Comparison of ENCODE assay signal across 11 mouse cellular contexts in genomic region chr6:3764230-3764764, GRCm38 (mm10). TPM values are rescaled to one million over a fixed set of nuclear protein-coding genes. Genes with fewer than 3 reads are reported as not detected.
A peak's percentile ranks its signal among the peaks of the same experiment; 100 is the strongest.
DNase-seq lines count a peak whose midpoint lies in the region; ATAC-seq and TF ChIP-seq lines count a peak whose summit lies in the region.
"Had no signal": no experiment of that assay in that cellular context is flagged by ENCODE, and none has a peak within 500 bp of the region (broad histone marks: within the 10 kb centered on the region; RNA-seq: fewer than 3 reads in every experiment).

Gene Calcr, minus strand, starts transcription at chr6:3764714.

- H3K9ac ChIP-seq in heart, postnatal 0 days (replicated peaks; ENCODE audit: low read depth, low read length) = peak within 1 kb of the TSS; percentile 25; the same call in 1 of the 2 replicates
- H3K9ac ChIP-seq in embryonic facial prominence, embryonic 13.5 days = peak within 1 kb of the TSS; percentile 49; the same call in 1 of the 2 replicates
- H3K9ac ChIP-seq in kidney, postnatal 0 days (ENCODE audit: low read depth, low read length) = no peak within 1 kb of the TSS

- peaks cover 46% of the 10 kb centered on the region for H3K27me3 ChIP-seq in heart, postnatal 0 days (ENCODE audit: control insufficient read depth, insufficient read depth, low read length)
- H3K27me3 ChIP-seq in embryonic facial prominence, embryonic 13.5 days = peaks cover 63% of the 10 kb centered on the region
- H3K27me3 ChIP-seq in kidney, postnatal 0 days (ENCODE audit: insufficient read depth, low read length) = peaks cover 32% of the 10 kb centered on the region

- peak within 1 kb of the TSS; percentile 75 for H3K4me2 ChIP-seq in heart, postnatal 0 days (ENCODE audit: low read depth, low read length)
- H3K4me2 ChIP-seq in embryonic facial prominence, embryonic 13.5 days = peak within 1 kb of the TSS; percentile 93
- H3K4me2 ChIP-seq in kidney, postnatal 0 days (ENCODE audit: low read length) = peak within 1 kb of the TSS; percentile 83

- TF ChIP-seq CTCF in heart, postnatal 0 days (IDR thresholded peaks at IDR 0.05; ENCODE audit: low read depth) = no peak
- TF ChIP-seq CTCF in kidney, postnatal 0 days (IDR thresholded peaks at IDR 0.05; ENCODE audit: low read depth) = no peak

- WGBS in heart, postnatal 0 days = 3% methylated on average over 12 of the region's 12 CpGs
- WGBS in embryonic facial prominence, embryonic 13.5 days = 4% methylated on average over 12 of the region's 12 CpGs
- 2% methylated on average over 12 of the region's 12 CpGs for whole genome bisulfite sequencing in kidney, postnatal 0 days

- no peaks in the 10 kb centered on the region for H3K4me1 ChIP-seq in heart, postnatal 0 days (ENCODE audit: control insufficient read depth, insufficient read depth)
- H3K4me1 ChIP-seq in embryonic facial prominence, embryonic 13.5 days = peaks cover 10% of the 10 kb centered on the region
- H3K4me1 ChIP-seq in kidney, postnatal 0 days (replicated peaks; ENCODE audit: insufficient read depth, low read length) = 0 out of 2 replicates have a peak, but pooled peaks cover 5% of the 10 kb centered on the region

- peak within 1 kb of the TSS; percentile 52 for H3K4me3 ChIP-seq in heart, postnatal 0 days (ENCODE audit: low read depth, low read length)
- H3K4me3 ChIP-seq in embryonic facial prominence, embryonic 13.5 days = peak within 1 kb of the TSS; percentile 55
- H3K4me3 ChIP-seq in kidney, postnatal 0 days (replicated peaks; ENCODE audit: low read depth, low read length) = peak within 1 kb of the TSS; percentile 45

- no peak for TF ChIP-seq EP300 in heart, postnatal 0 days (IDR thresholded peaks at IDR 0.05; ENCODE audit: low read depth)

- H3K27ac ChIP-seq in heart, postnatal 0 days (ENCODE audit: low read depth) = no peak within 1 kb of the TSS
- no peak within 1 kb of the TSS for H3K27ac ChIP-seq in embryonic facial prominence, embryonic 13.5 days
- no peak within 1 kb of the TSS for H3K27ac ChIP-seq in kidney, postnatal 0 days

- H3K36me3 ChIP-seq in heart, postnatal 0 days (replicated peaks; ENCODE audit: control insufficient read depth, insufficient read depth, low read length) = no peaks in the 10 kb centered on the region
- no peaks in the 10 kb centered on the region for H3K36me3 ChIP-seq in embryonic facial prominence, embryonic 13.5 days
- H3K36me3 ChIP-seq in kidney, postnatal 0 days (ENCODE audit: insufficient read depth, low read length) = no peaks in the 10 kb centered on the region

- H3K9me3 ChIP-seq in heart, postnatal 0 days (replicated peaks; ENCODE audit: control insufficient read depth, low read length) = no peaks in the 10 kb centered on the region
- H3K9me3 ChIP-seq in embryonic facial prominence, embryonic 13.5 days = no peaks in the 10 kb centered on the region
- no peaks in the 10 kb centered on the region for H3K9me3 ChIP-seq in kidney, postnatal 0 days (replicated peaks; ENCODE audit: low read length)

- ATAC-seq in heart, postnatal 0 days (ENCODE audit: insufficient read depth, low read depth) = no peak
- ATAC-seq in embryonic facial prominence, embryonic 13.5 days (ENCODE audit: insufficient number of reproducible peaks, insufficient read depth, low FRiP score, low TSS enrichment, low read depth) = no peak
- no peak for ATAC-seq in kidney, postnatal 0 days (replicated peaks; ENCODE audit: low FRiP score, low read depth)
- ATAC-seq in erythroblast, adult 5-6 weeks (replicated peaks; ENCODE audit: low FRiP score, poor library complexity, severe bottlenecking) = no peak

- DNase-seq in heart, postnatal 0 days (ENCODE audit: low spot score) = no peak
- no peak for DNase-seq in heart, adult 11 months
- DNase-seq in kidney, postnatal 0 days (ENCODE audit: low spot score) = no peak
- peak; percentile 30 for DNase-seq in neural tube, embryonic 10.5 days (ENCODE audit: extremely low spot score, low spot score)
- no peak for DNase-seq in right cerebral cortex, postnatal 36 days (ENCODE audit: low spot score in 2 of 2)
- DNase-seq in lung, postnatal 10 days = no peak
- DNase-seq: right cerebral cortex, adult 18-20 months had no signal

RNA-seq across cellular contexts. Expression of gene Calcr, which starts in this region (rescaled TPM):
- not detected in 2 replicates for total RNA-seq in heart, postnatal 0 days (2014; rRNA removed; ENCODE audit: low replicate concordance)
- 0.05 TPM in 1 of 2 replicates, not detected in the other for polyA plus RNA-seq in heart, postnatal 0 days (2015; fragmentation: Nextera tagmentation; extraction: Ambion mirVana)
- polyA plus RNA-seq in embryonic facial prominence, embryonic 13.5 days (2015; fragmentation: Nextera tagmentation; extraction: Ambion mirVana) = 0.28 and 0.44 TPM in 2 replicates
- 0.36 and 0.42 TPM in 2 replicates for polyA plus RNA-seq in kidney, postnatal 0 days (2015; fragmentation: Nextera tagmentation; extraction: Ambion mirVana)
- not detected in 2 replicates for total RNA-seq in erythroblast, adult 5-6 weeks (2015; ENCODE audit: low replicate concordance)
- total RNA-seq in erythroblast, adult 5-6 weeks (2017; ENCODE audit: low replicate concordance) = not detected in 2 replicates
- total RNA-seq: MEL had no signal
- polyA plus RNA-seq: cortical plate, adult 2 months had no signal
